Mouse (Mus musculus) liver, postnatal 0 days (tissue): ENCODE measurements at regions not wholly inside any gene's neighbourhood (a gene's known extent, or its start where the extent isn't known, plus 50 kb on each side); places are given as distances from the start of the nearest gene placed in this dataset.

ENCODE experiments used
- ATAC-seq: fragments of 200-750 bp; cut with Nextera tagmentation; 2 replicates; pipeline ENCODE4 v1.8.0; 2017; ENCODE audit warnings: mild to moderate bottlenecking, moderate library complexity
- DNase-seq: peaks from one replicate; pipeline ENCODE4 v3.0.0-alpha.2; 2016
- H3K27ac ChIP-seq: fragments of 300-500 bp; sonication (generic); 2 replicates; pipeline ENCODE4 v1.5.1; 2014; ENCODE audit warnings: antibody characterized with exemption, moderate library complexity, mild to moderate bottlenecking, low read depth
- H3K27me3 ChIP-seq: fragments of 300-500 bp; sonication (generic); 2 replicates; pipeline ENCODE4 v1.6.1; 2014; ENCODE audit warnings: low read length, control low read depth, mixed read lengths; ENCODE audit not compliant: insufficient read depth
- H3K36me3 ChIP-seq: fragments of 300-500 bp; sonication (generic); replicated peaks from 2 replicates; pipeline ENCODE4 v1.6.1; 2014; ENCODE audit warnings: mild to moderate bottlenecking, control low read depth, low read length, moderate library complexity, mixed read lengths; ENCODE audit not compliant: insufficient read depth
- H3K4me1 ChIP-seq: fragments of 300-500 bp; sonication (generic); 2 replicates; pipeline ENCODE4 v1.6.1; 2014; ENCODE audit warnings: antibody characterized with exemption, mild to moderate bottlenecking, control low read depth; ENCODE audit not compliant: insufficient read depth
- H3K4me2 ChIP-seq: fragments of 300-500 bp; sonication (generic); 2 replicates; pipeline ENCODE4 v1.6.1; 2014; ENCODE audit warnings: low read depth, mild to moderate bottlenecking, low read length, moderate library complexity, mixed read lengths
- H3K4me3 ChIP-seq: fragments of 300-500 bp; sonication (generic); 2 replicates; pipeline ENCODE4 v1.5.1; 2014; ENCODE audit warnings: low read depth, low read length
- H3K9ac ChIP-seq: fragments of 300-500 bp; sonication (generic); replicated peaks from 2 replicates; pipeline ENCODE4 v1.6.1; 2014; ENCODE audit warnings: mild to moderate bottlenecking, moderate library complexity
- H3K9me3 ChIP-seq: fragments of 300-500 bp; sonication (generic); 2 replicates; pipeline ENCODE4 v1.6.1; 2016; ENCODE audit warnings: mild to moderate bottlenecking, control low read depth, low read length, mixed read lengths
- CTCF ChIP-seq: sonication (generic); IDR thresholded peaks from 2 replicates; pipeline ENCODE4 v1.5.1; 2016; ENCODE audit warnings: antibody characterized with exemption, low read depth
- EP300 ChIP-seq: IDR thresholded peaks from 2 replicates; pipeline ENCODE4 v1.6.1; 2016; ENCODE audit warnings: antibody characterized with exemption, low read depth, mild to moderate bottlenecking
- WGBS: fragments of 180-500 bp; shearing (Covaris S2); extraction: QIAGEN DNeasy Blood & Tissue Kit; methylation state at CpG from one replicate; pipeline ENCODE4 v1.1.7; 2014; ENCODE audit not compliant: insufficient replicate concordance; 5-methylcytosine and 5-hydroxymethylcytosine counted together

GRCm38 (mm10) chr13:107210676-107211075 is 188.8 kb upstream of the Kif2a start:
- no peak for ATAC-seq
- Histone ChIP-seq H3K4me2 (no peak overlapping the region), H3K27ac (no peak overlapping the region), H3K27me3 (no peaks in the 10 kb centered on the region), H3K9ac (no peak overlapping the region), H3K4me3 (no peak overlapping the region), H3K9me3 (no peaks in the 10 kb centered on the region), H3K4me1 (no peaks in the 10 kb centered on the region), H3K36me3 (no peaks in the 10 kb centered on the region)
- WGBS = 78% methylated on average over 6 of the region's 6 CpGs
- DNase-seq = no peak
- TF ChIP-seq CTCF (no peak), EP300 (no peak)

- no peaks in the 10 kb centered on the region for H3K27me3 ChIP-seq
- no peaks in the 10 kb centered on the region for H3K4me1 ChIP-seq
- no peak overlapping the region for H3K27ac ChIP-seq
- no peak overlapping the region for H3K9ac ChIP-seq
- DNase-seq = no peak
- H3K9me3 ChIP-seq = no peaks in the 10 kb centered on the region
- no peak for ATAC-seq
- no peak overlapping the region for H3K4me2 ChIP-seq
- no peak overlapping the region for H3K4me3 ChIP-seq
- 71% methylated on average over 20 of the region's 20 CpGs for WGBS
- TF ChIP-seq CTCF (no peak), EP300 (no peak)
- H3K36me3 ChIP-seq = no peaks in the 10 kb centered on the region
These were observed 185.6 kb upstream of the Kif2a start for GRCm38 (mm10) chr13:107207354-107208181.

GRCm38 (mm10) chr13:107199875-107200274 is 177.9 kb upstream of the Kif2a start:
- no peak overlapping the region for H3K4me2 ChIP-seq
- no peaks in the 10 kb centered on the region for H3K27me3 ChIP-seq
- no peak overlapping the region for H3K9ac ChIP-seq
- ATAC-seq (no peak), DNase-seq (no peak)
- H3K27ac ChIP-seq = no peak overlapping the region
- no peak for TF ChIP-seq EP300
- TF ChIP-seq CTCF = no peak
- no peaks in the 10 kb centered on the region for H3K4me1 ChIP-seq
- WGBS = 44% methylated on average over 1 of the region's 1 CpGs
- no peak overlapping the region for H3K4me3 ChIP-seq
- H3K9me3 ChIP-seq = no peaks in the 10 kb centered on the region
- H3K36me3 ChIP-seq = no peaks in the 10 kb centered on the region

- Histone ChIP-seq H3K4me2 (no peak overlapping the region), H3K36me3 (no peaks in the 10 kb centered on the region), H3K9me3 (no peaks in the 10 kb centered on the region), H3K4me1 (no peaks in the 10 kb centered on the region), H3K4me3 (no peak overlapping the region), H3K27ac (no peak overlapping the region), H3K9ac (no peak overlapping the region), H3K27me3 (no peaks in the 10 kb centered on the region)
- DNase-seq (no peak), ATAC-seq (no peak)
- WGBS = 83% methylated on average over 4 of the region's 4 CpGs
- TF ChIP-seq EP300 (no peak), CTCF (no peak)
These were observed 171.5 kb upstream of the Kif2a start for GRCm38 (mm10) chr13:107193426-107193825.

- H3K36me3 ChIP-seq = no peaks in the 10 kb centered on the region
- TF ChIP-seq CTCF (no peak), EP300 (no peak)
- no peak overlapping the region for H3K9ac ChIP-seq
- 83% methylated on average over 11 of the region's 11 CpGs for WGBS
- no peak for ATAC-seq
- H3K9me3 ChIP-seq = no peaks in the 10 kb centered on the region
- H3K4me3 ChIP-seq = no peak overlapping the region
- DNase-seq = no peak
- no peak overlapping the region for H3K27ac ChIP-seq
- no peaks in the 10 kb centered on the region for H3K27me3 ChIP-seq
- H3K4me1 ChIP-seq = no peaks in the 10 kb centered on the region
- H3K4me2 ChIP-seq = no peak overlapping the region
These were observed 165.4 kb upstream of the Kif2a start for GRCm38 (mm10) chr13:107187258-107187878.

GRCm38 (mm10) chr13:107182544-107182943 is 160.6 kb upstream of the Kif2a start:
- Histone ChIP-seq H3K4me2 (no peak overlapping the region), H3K4me3 (no peak overlapping the region), H3K36me3 (no peaks in the 10 kb centered on the region), H3K9me3 (no peaks in the 10 kb centered on the region), H3K27me3 (no peaks in the 10 kb centered on the region), H3K27ac (no peak overlapping the region), H3K9ac (no peak overlapping the region), H3K4me1 (no peaks in the 10 kb centered on the region)
- TF ChIP-seq CTCF (peak; percentile 61), EP300 (no peak)
- ATAC-seq (no peak), DNase-seq (peak; percentile 35)
- WGBS = 17% methylated on average over 6 of the region's 6 CpGs
